Mouse (Mus musculus): ENCODE results near the gene Igflr1. TPM values are rescaled to one million over a fixed set of nuclear protein-coding genes. Genes with fewer than 3 reads are reported as not detected.
A peak's percentile ranks its signal among the peaks of the same experiment; 100 is the strongest.

The Igflr1 gene
- polyA plus RNA-seq, 1 experiment from 2014 or later: 3.0 TPM

- Histone ChIP-seq H3K9ac (no peak overlapping the region), H3K36me3 (ENCODE audit: insufficient read depth) (peaks cover 32% of the 10 kb centered on the region), H3K4me2 (no peak overlapping the region), H3K27ac (ENCODE audit: low read depth) (no peak overlapping the region), H3K9me3 (ENCODE audit: low read depth, low read length) (no peaks in the 10 kb centered on the region), H3K4me1 (ENCODE audit: insufficient read depth) (no peaks in the 10 kb centered on the region), H3K4me3 (ENCODE audit: low read depth, low read length) (no peak overlapping the region), H3K27me3 (ENCODE audit: insufficient read depth, low read length) (no peaks in the 10 kb centered on the region)
- TF ChIP-seq CTCF (IDR thresholded peaks at IDR 0.05; ENCODE audit: low read depth): peak; percentile 72
- WGBS: 21% methylated on average over 14 of the region's 14 CpGs
- peak; percentile 57; the same call in 1 of the 2 replicates for ATAC-seq (ENCODE audit: insufficient read depth)
- DNase-seq: peak; percentile 79
These were observed 48.4 kb downstream of the Igflr1 start for GRCm38 (mm10) chr7:30613529-30614112.

DNA sequence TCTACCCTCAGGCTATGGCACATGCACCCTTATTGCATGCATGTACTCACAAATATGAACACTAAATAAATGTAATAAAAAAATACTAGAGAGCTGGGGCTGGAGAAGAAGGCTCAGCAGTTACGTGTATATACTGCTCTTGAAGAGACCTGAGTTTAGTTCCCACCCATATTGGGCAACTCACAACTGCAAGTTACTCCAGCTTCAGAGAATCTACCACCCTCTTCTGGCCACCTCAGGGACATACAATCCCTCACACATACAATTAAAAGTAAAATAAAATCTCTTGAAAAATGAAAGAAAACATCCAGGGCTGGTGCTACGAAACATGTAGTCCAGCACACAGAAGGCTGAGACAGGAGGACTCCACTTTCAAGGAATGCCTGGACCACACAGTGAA is 49.2 kb downstream of the Igflr1 start:
- H3K27ac ChIP-seq (ENCODE audit: low read depth): no peak overlapping the region
- WGBS: 73% methylated on average over 2 of the region's 2 CpGs
- DNase-seq: peak; percentile 51
- H3K4me2 ChIP-seq: no peak overlapping the region
- no peaks in the 10 kb centered on the region for H3K4me1 ChIP-seq (ENCODE audit: insufficient read depth)
- no peak for ATAC-seq (ENCODE audit: insufficient read depth)
- no peaks in the 10 kb centered on the region for H3K27me3 ChIP-seq (ENCODE audit: insufficient read depth, low read length)
- H3K9me3 ChIP-seq (ENCODE audit: low read depth, low read length): no peaks in the 10 kb centered on the region
- H3K9ac ChIP-seq: no peak overlapping the region
- H3K4me3 ChIP-seq (ENCODE audit: low read depth, low read length): no peak overlapping the region
- TF ChIP-seq CTCF (IDR thresholded peaks at IDR 0.05; ENCODE audit: low read depth): peak; percentile 42
- peaks cover 41% of the 10 kb centered on the region for H3K36me3 ChIP-seq (ENCODE audit: insufficient read depth)

- no peak overlapping the region for H3K4me2 ChIP-seq
- TF ChIP-seq CTCF (IDR thresholded peaks at IDR 0.05; ENCODE audit: low read depth): no peak
- no peaks in the 10 kb centered on the region for H3K27me3 ChIP-seq (ENCODE audit: insufficient read depth, low read length)
- no peak overlapping the region for H3K9ac ChIP-seq
- H3K4me1 ChIP-seq (ENCODE audit: insufficient read depth): no peaks in the 10 kb centered on the region
- H3K36me3 ChIP-seq (ENCODE audit: insufficient read depth): peaks cover 47% of the 10 kb centered on the region
- 62% methylated on average over 5 of the region's 5 CpGs for WGBS
- H3K9me3 ChIP-seq (ENCODE audit: low read depth, low read length): no peaks in the 10 kb centered on the region
- no peak overlapping the region for H3K27ac ChIP-seq (ENCODE audit: low read depth)
- DNase-seq (no peak), ATAC-seq (ENCODE audit: insufficient read depth) (no peak)
- H3K4me3 ChIP-seq (ENCODE audit: low read depth, low read length): no peak overlapping the region
These were observed 50.0 kb downstream of the Igflr1 start for GRCm38 (mm10) chr7:30615049-30615760.

Small RNA genes lying within 50 kb of the gene (microRNA-seq; reads per million reads assigned to microRNA genes)
- 1.4 reads per million for gene Gm38670 (ENCODE audit: borderline number of aligned reads)
- gene Mir3569 (ENCODE audit: borderline number of aligned reads): not detected

Other genes with a start within 250 kb of the Igflr1 start
- not detected in 2 replicates for gene E130208F15Rik, start 243.7 kb upstream of the Igflr1 start, polyA plus RNA-seq (2014; fragmentation: Nextera tagmentation; extraction: Ambion mirVana)
- gene Sdhaf1, start 241.5 kb upstream of the Igflr1 start, polyA plus RNA-seq (2014; fragmentation: Nextera tagmentation; extraction: Ambion mirVana): 21.3 and 22.7 TPM in 2 replicates
- 3.4 and 3.7 TPM in 2 replicates for gene Lrfn3, start 202.7 kb upstream of the Igflr1 start, polyA plus RNA-seq (2014; fragmentation: Nextera tagmentation; extraction: Ambion mirVana)
- gene Tyrobp, start 151.7 kb upstream of the Igflr1 start, polyA plus RNA-seq (2014; fragmentation: Nextera tagmentation; extraction: Ambion mirVana): 46.0 and 46.8 TPM in 2 replicates
- gene Hcst, start 145.6 kb upstream of the Igflr1 start, polyA plus RNA-seq (2014; fragmentation: Nextera tagmentation; extraction: Ambion mirVana): 1.5 and 2.0 TPM in 2 replicates
- 1.7 and 2.0 TPM in 2 replicates for gene Nfkbid, start 143.7 kb upstream of the Igflr1 start, polyA plus RNA-seq (2014; fragmentation: Nextera tagmentation; extraction: Ambion mirVana)
- gene Aplp1, start 119.9 kb upstream of the Igflr1 start, polyA plus RNA-seq (2014; fragmentation: Nextera tagmentation; extraction: Ambion mirVana): 22.3 and 22.6 TPM in 2 replicates
- gene Kirrel2, start 107.7 kb upstream of the Igflr1 start, polyA plus RNA-seq (2014; fragmentation: Nextera tagmentation; extraction: Ambion mirVana): not detected in 2 replicates
- 0.19 TPM in 1 of 2 replicates, not detected in the other for gene Nphs1, start 107.1 kb upstream of the Igflr1 start, polyA plus RNA-seq (2014; fragmentation: Nextera tagmentation; extraction: Ambion mirVana)
- gene Prodh2, start 71.8 kb upstream of the Igflr1 start, polyA plus RNA-seq (2014; fragmentation: Nextera tagmentation; extraction: Ambion mirVana): not detected in 2 replicates
- 13.8 and 14.3 TPM in 2 replicates for gene Arhgap33, start 30.4 kb upstream of the Igflr1 start, polyA plus RNA-seq (2014; fragmentation: Nextera tagmentation; extraction: Ambion mirVana)
- gene Hspb6, start 13.2 kb upstream of the Igflr1 start, polyA plus RNA-seq (2014; fragmentation: Nextera tagmentation; extraction: Ambion mirVana): 24.9 and 26.0 TPM in 2 replicates
- gene Proser3, start 13.1 kb upstream of the Igflr1 start, polyA plus RNA-seq (2014; fragmentation: Nextera tagmentation; extraction: Ambion mirVana): 18.3 and 18.7 TPM in 2 replicates
- 33.7 and 34.7 TPM in 2 replicates for gene Lin37, start 5.6 kb upstream of the Igflr1 start, polyA plus RNA-seq (2014; fragmentation: Nextera tagmentation; extraction: Ambion mirVana)
- gene U2af1l4, start 2.1 kb upstream of the Igflr1 start, polyA plus RNA-seq (2014; fragmentation: Nextera tagmentation; extraction: Ambion mirVana): 101 and 120 TPM in 2 replicates
- gene Gm49396, start 2.1 kb upstream of the Igflr1 start, polyA plus RNA-seq (2014; fragmentation: Nextera tagmentation; extraction: Ambion mirVana): 7.9 and 9.9 TPM in 2 replicates
- 104 and 105 TPM in 2 replicates for gene Psenen, start 1.8 kb upstream of the Igflr1 start, polyA plus RNA-seq (2014; fragmentation: Nextera tagmentation; extraction: Ambion mirVana)
- gene Kmt2b, start 23.3 kb downstream of the Igflr1 start, polyA plus RNA-seq (2014; fragmentation: Nextera tagmentation; extraction: Ambion mirVana): 11.7 and 14.8 TPM in 2 replicates
- 1.7 and 2.4 TPM in 2 replicates for gene Zbtb32, start 33.5 kb downstream of the Igflr1 start, polyA plus RNA-seq (2014; fragmentation: Nextera tagmentation; extraction: Ambion mirVana)
- gene Upk1a, start 47.4 kb downstream of the Igflr1 start, polyA plus RNA-seq (2014; fragmentation: Nextera tagmentation; extraction: Ambion mirVana): 0.46 and 0.51 TPM in 2 replicates
- 855 and 914 TPM in 2 replicates for gene Cox6b1, start 60.7 kb downstream of the Igflr1 start, polyA plus RNA-seq (2014; fragmentation: Nextera tagmentation; extraction: Ambion mirVana)
- not detected in 2 replicates for gene Etv2, start 70.4 kb downstream of the Igflr1 start, polyA plus RNA-seq (2014; fragmentation: Nextera tagmentation; extraction: Ambion mirVana)
- gene Rbm42, start 84.9 kb downstream of the Igflr1 start, polyA plus RNA-seq (2014; fragmentation: Nextera tagmentation; extraction: Ambion mirVana): 115 and 117 TPM in 2 replicates
- gene Haus5, start 99.6 kb downstream of the Igflr1 start, polyA plus RNA-seq (2014; fragmentation: Nextera tagmentation; extraction: Ambion mirVana): 63.5 TPM in 2 replicates
- not detected in 2 replicates for gene Pmis2, start 106.2 kb downstream of the Igflr1 start, polyA plus RNA-seq (2014; fragmentation: Nextera tagmentation; extraction: Ambion mirVana)
- 0.34 and 0.46 TPM in 2 replicates for gene 2200002J24Rik, start 133.5 kb downstream of the Igflr1 start, polyA plus RNA-seq (2014; fragmentation: Nextera tagmentation; extraction: Ambion mirVana)
- gene Atp4a, start 146.8 kb downstream of the Igflr1 start, polyA plus RNA-seq (2014; fragmentation: Nextera tagmentation; extraction: Ambion mirVana): 0.23 and 0.42 TPM in 2 replicates
- 169 and 179 TPM in 2 replicates for gene Tmem147, start 164.1 kb downstream of the Igflr1 start, polyA plus RNA-seq (2014; fragmentation: Nextera tagmentation; extraction: Ambion mirVana)
- gene Gapdhs, start 178.3 kb downstream of the Igflr1 start, polyA plus RNA-seq (2014; fragmentation: Nextera tagmentation; extraction: Ambion mirVana): 0.68 and 0.91 TPM in 2 replicates
- gene Sbsn, start 186.0 kb downstream of the Igflr1 start, polyA plus RNA-seq (2014; fragmentation: Nextera tagmentation; extraction: Ambion mirVana): 0.34 and 1.3 TPM in 2 replicates
- 2.4 TPM in 2 replicates for gene Dmkn, start 198.3 kb downstream of the Igflr1 start, polyA plus RNA-seq (2014; fragmentation: Nextera tagmentation; extraction: Ambion mirVana)
- gene Krtdap, start 222.5 kb downstream of the Igflr1 start, polyA plus RNA-seq (2014; fragmentation: Nextera tagmentation; extraction: Ambion mirVana): not detected in 2 replicates